Mouse (Mus musculus): ENCODE measurements around the gene Larp6. TPM values are rescaled to one million over a fixed set of nuclear protein-coding genes. Genes with fewer than 3 reads are reported as not detected.

Gene Larp6
- total RNA-seq, 2 experiments from 2014 or later: 2.3 to 3.0 TPM

DNA sequence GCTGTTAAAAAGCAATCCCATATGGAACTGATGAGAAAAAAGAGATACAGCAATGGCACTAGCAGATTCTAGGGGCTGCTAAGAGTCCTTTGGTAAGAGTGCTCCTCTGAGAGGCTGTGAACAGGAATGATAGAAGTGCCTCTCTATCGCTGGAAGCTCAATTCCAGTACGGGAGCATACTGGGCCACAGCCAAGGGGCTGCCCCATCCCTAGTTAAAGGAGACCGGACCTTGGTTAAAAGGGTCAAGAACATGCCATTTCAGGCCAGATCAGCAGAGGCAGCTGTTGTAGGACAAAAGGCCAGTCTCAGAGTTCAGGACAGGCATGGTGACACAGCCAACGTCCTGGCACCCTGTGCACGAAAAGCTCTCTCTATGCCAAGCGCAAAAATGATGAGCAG is 1.4 kb downstream of the Larp6 start:
- peak in 1 of 2 experiments; percentile 13 for DNase-seq

DNA sequence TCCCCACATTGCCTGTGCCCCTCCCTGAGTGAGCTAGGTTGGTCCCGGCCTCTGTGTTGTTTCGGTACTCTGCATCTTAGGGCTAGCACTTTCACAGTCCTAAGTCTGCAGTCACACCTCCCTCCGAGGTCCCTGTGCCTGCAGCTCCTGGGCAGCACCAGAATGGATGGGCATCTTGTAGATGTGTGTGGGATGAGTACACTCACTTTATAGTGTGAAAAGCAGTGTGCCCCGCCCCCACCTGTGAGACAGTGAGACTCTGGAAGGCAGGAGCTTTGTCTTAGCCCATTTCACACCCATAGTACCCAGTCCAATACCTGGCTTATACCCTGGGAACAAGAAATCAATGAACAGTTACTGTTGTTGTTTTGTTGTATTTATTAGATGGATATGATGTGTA is 2.5 kb downstream of the Larp6 start:
- DNase-seq: no peak

DNA sequence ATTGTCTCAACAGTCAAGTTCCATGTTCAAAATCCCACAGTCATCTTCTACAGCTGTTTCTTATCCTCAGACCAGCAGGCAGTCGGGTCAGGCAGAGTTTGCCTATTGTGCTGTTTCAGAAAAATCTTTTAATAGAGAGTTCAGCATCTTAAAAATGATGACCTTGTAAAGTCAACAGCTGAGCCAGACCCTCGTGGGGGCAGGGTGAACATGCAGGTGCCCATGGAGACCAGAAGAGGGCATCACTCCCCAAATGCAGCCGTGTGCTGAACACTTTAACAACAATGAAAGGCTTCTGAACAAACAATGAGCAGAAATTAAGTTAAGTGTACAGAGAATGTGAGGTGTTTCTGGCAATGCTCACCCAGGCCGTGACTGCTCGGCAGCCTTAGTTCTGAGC is 3.0 kb downstream of the Larp6 start:
- no peak for DNase-seq

DNA sequence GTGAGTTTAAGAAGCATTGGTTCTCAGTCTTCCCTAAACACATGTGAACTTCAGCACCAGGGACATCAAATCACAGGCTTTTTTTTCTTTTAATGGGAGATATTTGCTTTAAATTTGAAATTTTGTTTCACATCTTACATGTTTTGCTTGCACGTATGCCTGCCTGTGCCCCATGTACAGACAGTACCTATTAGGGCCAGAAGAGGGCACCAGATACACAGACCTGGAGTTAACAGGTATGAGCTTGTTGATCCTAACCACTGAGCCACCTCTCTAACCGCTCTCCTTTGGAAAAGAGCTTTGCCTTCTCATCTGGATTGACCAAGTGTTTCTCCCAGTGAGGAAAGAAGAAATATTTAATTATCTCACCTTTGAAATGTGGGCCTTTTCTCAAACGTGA is 5.5 kb downstream of the Larp6 start:
- DNase-seq: peak; percentile 48 to 60

DNA sequence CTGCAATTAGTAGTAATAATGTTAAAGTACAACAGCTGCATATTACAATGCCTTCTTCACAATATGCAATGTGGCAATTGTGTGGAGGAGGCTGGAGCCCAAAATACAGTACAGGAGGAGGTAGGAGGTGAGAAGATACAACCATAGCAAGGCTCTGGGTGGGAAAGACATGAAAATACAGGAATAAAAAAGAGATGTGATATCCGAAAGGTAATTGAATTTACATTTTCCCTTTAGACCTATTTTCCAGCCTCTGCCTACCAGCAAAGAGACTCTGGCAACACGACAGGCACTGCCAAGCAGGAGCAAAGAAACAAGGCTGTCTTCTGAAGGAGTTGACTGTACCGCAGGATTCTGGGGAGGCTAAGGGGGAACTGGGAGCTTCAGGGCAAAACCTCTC is 6.9 kb downstream of the Larp6 start:
- DNase-seq: no peak

DNA sequence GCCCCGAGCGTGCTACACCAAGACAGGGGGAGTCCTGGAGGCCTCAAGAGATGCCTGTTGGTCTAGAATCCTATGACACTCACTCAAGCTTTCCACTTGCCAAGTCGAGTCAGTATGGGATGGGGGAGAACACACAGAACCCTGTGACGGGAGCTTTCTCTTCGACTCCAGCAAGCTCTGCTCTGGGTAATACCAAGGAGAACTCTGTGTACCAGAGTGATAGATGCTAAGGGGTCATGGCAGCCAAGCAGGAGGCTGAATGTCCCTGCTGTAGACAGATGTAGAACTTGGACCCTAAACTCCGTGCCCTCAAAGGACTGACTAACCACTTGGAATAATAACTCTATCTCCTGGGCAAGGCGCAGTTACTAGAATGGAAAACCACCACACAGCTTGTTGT is 12.2 kb downstream of the Larp6 start:
- no peak for DNase-seq

DNA sequence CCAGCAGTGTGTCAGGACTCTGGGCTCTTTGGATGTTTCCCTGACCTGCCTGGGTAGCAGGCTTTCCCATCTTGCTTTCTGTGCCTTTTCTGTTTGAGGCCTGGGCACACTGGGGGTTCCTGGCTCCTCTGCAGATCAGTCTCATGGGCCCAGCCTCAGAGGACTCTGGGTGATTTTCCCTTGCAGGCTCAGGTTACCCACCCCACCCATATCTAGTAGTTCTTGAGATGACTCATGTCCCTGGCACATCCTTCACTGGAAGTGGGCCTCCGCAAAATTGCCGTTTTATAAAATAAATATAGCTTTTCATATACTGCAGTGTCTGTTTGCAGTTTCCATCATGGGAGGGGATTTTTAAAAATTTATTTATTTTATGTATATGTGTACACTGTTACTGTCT is 21.5 kb downstream of the Larp6 start:
- DNase-seq: no peak

DNA sequence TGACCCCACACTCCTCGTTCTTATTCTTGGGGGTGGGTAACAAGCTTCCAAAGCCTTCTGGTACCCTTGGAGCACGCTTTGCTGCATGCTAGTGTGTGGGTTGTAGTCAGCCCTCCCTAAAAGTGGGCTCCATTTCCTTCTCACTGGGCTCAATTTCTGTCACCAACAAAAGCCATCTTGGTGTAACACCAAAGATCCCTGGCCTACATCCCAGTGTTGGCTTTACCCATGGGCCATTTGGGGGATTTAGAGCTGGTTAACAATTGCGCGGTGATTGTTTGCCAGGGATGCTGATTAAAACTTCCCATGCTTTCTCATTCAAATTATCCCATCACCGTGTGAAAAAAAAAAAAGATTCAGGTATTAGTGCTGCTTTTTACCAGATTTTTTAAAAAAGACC is 26.3 kb downstream of the Larp6 start:
- no peak for DNase-seq

DNA sequence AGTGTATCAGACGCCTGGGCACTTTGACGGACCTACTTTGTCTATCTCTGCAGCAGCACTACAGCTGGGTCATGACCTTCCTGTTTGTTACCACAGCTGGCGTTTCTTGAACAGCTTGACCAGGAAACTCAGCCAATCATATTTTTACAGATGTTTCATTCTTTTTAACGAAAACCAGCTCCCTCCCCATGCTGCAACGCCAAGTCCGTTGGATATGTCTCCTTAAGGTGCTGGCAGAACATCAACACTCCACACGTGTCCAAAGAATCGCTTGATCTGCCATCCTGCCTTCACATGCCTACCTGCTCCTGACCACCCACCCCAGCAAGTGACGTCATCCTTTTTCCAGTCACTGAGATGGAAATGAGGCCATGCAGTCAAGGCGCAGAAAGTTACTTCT is 28.6 kb downstream of the Larp6 start:
- DNase-seq: no peak

DNA sequence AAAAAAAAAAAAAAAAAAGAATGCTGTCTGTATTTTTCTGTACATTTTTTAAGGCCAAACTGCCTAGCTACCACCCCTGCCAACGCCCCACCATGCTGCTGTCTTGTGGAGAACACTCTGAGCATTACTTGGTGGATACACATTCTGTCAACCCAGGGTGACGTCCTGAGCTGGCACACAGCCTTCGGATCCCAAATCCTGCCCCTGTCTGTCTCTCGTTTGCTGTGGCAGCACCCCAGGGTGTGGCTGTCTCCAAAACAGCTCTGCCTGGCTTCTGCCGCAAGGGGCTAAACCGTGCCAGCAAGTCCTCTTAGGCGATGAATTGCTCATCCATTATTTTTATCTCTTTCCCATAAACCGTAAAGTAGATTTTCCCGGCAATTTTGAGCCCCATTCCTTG is 29.7 kb downstream of the Larp6 start:
- peak in 1 of 2 experiments; percentile 20 for DNase-seq

DNA sequence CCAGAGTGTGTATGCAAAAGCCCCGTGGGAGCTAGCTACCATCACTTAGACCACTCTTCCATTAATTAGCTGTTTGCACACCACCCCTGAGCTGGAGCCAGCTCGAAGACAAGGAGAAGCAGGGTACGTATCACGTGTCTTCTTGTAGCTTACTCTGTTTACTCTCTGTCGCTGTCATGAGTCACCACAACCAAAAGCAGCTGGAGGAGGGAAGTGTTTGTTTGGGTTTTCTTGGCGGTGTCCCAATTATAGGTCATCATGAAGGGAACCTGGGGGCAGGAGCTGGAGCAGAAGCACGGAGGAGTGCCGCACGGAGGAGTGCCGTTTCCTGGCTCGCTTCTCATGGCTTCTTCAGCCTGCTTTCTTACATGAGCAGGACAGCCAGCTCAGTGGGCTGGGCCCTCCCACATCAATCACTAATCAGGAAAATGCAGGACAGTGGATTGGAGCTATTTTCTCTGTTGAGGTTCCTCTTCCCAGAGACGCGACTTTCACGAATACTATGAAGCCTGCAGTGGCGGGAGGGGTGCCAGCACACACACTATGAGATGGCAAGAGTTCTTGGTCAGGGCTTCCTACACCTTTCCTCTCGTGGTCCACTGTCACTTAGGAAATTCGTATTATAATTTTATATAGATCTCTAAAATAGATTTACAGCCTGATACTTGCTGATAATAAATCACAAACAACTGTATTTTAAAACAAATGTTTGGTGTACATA is 30.6 kb downstream of the Larp6 start:
- peak; percentile 35 to 56 for DNase-seq

DNA sequence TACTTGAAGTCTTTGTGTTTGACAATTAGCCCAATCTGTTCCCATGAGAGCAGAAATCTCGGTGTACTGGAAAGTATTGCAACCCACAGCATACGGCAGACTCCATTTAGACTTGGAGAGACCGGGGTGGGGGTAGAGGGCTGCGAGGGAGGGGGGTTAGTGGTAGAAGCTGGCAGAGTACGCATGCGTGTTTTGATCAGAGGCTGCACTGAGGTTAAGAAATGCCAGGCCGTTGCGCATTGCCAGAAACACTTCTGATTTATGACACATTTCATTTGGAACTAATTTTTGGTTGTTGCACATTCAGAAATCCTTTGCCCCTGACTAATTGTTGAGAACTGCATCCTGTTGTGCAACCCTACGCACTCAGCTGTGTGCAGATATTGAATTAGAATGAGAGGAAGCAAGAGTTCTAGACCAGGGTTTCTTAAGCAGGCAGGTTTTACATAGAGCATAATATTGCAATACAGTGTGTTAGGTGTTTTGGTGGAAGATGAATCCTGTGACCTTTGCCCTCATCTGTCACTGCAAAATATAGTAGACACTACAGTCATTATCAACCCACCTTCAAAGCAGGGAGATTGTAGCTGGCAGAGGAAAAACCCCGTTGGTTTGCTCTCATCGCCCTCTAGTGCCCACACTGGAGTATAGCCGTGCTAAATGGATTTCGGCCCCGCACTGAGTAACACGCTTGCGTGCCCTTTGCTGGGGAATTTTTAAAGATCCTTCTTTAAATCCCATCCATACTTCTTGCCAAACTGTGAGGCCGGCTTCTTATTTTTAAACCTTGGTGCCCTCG is 31.6 kb downstream of the Larp6 start:
- DNase-seq: peak; percentile 46 to 65

DNA sequence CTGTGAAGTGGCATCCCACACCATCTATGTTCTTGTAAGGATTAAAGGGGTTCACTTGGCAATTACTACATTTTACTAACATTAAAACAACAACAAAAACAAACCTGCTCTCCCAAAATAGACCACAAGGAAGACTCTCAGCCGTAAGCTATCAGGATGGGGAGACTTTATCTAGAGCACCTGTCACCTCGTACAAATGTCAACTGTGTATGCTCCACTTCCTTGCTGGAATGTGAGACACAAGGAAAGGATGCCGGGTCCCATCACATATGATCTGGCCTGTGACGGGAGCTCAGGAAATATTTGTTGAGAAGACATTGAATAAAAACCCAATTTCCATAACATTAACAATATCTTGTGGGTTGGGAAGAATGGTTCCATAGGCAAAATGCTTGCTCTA is 32.2 kb downstream of the Larp6 start:
- no peak for DNase-seq

DNA sequence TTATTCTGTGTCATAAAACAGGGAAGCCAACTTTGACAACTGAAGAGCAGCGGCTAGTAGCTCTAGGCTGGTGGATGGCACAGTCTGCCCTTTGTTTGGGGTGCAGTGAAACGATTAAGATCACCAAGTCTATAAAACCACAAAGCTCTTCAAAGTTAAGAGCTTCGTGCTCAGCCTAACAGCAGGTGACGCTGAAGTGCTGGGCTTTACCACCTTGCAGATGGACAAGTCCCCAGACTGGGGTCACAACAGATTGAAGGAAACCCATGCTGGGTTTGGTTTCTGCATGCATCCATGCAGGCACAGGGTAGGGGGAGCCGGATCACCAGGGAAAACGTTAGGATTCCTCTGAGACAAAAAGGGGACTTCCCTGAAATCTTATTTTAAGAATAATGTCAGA is 33.8 kb downstream of the Larp6 start:
- no peak for DNase-seq

DNA sequence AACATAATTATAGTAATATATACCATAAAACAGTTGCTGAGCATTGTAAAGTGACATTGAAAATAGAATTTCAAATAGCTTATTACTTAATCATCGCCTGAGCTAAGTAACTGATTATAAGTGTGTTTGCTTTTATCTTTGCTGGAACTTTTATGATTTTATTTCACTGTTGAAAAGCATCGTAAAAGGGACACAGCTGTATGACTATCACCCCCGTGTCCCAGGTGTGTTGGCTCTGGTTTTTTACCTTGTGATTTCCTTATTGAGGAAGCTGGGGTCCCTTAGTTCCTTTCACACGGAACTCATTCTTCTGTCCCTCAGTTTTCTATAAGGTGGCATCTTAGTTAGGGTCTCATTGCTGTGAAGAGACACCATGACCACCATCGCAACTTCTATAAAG is 34.9 kb downstream of the Larp6 start:
- no peak for DNase-seq

DNA sequence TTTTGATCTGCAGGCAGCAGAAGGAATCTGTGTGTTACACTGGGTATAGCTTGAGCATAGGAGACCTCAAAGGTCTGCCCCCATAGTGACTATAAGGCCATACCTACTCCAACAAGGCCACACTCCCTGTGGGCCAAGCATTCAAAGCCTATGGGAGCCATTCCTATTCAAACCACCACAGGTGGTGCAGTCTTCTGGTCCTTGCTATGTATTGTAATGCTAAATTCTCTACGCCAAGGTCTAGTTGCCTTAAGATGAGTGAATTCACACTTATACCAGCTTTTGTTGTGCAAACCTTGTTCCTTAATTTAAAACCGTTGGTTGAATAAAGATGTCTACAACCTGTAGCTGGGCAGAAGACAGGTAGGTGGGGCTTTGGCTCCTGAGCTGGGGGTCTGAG is 35.4 kb downstream of the Larp6 start:
- DNase-seq: no peak

DNA sequence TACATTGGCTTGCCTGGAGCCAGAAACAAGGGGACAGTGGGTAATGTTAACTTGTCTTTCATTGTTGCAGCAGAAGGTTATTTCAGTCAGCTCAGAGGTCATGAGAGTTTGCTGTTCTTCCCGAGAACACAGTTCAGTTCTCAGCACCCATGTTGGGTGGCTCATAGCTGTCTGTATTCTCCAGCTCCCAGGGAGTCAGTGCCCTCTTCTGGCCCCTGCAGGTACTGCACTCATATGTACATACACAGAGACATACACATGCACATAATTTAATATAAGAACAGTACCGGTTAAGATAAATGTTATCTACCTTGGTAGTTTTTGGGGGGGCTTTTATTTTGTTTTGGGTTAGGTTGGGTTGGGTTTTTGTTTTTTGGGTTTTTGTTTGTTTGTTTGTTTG is 36.3 kb downstream of the Larp6 start:
- no peak for DNase-seq

DNA sequence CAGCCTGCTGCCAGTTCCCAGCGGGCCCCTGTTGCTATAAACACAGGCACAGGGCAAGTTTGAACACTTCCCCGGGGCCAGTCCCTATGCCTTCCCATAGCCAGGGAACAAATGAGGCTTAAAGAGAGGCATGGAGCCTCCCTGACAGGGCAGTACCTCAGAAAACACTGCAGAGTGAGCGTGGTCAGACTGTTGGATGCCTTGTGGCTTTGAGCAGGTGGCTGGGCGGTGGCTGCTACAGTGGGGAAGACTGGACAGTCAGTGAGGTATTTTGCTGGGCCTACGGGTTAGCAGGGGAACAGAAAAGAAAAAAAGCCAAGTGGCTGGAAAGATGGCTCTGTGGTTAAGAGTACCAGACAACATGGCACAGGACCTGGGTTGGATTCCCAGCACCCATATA is 38.3 kb downstream of the Larp6 start:
- no peak for DNase-seq

DNA sequence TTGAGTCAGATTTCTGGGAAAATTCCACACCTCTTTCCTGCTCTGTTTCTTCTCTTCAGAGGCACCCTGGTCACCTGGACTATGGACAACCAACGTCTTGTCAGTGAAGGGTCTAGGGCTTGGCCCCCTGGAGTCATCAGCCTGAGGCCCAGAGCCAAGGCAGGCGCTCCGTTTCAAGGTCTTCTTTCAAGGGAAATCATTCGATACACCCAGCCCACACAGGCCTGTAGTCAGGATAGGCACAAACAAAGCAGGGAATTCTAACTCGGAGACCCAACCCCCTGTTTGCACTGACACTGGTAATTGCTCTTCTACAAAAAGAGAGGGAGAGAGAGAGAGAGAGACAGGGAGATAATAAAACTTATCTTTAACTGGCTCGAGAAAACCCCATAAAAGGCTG is 39.2 kb downstream of the Larp6 start:
- peak in 1 of 2 experiments; percentile 20 for DNase-seq

DNA sequence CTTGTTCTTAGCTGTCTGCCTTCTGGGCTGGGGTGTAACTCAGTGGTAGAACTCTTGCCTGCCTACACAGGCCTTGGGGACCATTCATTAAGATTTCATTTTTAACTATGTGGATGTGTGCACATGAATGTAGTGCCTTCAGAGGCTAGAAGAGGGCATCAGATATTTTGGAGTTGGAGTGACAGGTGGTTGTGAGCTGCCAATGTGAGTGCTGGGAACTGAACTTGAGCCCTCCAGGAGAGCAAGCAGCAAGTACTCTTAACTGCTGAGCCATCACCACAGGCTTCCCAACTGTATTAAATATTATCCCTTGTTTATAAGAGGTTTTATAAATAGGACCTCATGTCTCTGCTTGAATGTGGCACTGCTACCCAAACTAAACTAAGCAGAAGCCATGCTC is 39.8 kb downstream of the Larp6 start:
- DNase-seq: no peak

DNA sequence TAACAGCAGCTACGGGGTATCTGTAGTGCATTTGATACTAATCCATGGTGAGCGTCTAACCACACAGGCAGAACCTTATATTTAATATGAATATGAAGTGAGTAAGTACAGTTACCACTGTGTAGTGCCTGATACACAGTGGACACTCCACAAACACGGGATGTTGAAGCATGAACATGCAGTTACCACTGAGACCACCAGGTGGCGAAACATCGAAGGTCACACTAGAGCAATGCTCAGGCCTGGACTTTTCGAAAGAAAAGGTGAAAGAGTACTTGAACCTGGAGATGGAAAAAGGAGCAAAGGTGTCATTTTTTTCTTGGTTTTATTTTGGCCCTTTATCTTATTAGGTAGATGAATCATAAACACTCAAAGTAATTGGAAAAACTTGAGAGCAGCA is 43.5 kb downstream of the Larp6 start:
- peak; percentile 75 to 77 for DNase-seq

DNA sequence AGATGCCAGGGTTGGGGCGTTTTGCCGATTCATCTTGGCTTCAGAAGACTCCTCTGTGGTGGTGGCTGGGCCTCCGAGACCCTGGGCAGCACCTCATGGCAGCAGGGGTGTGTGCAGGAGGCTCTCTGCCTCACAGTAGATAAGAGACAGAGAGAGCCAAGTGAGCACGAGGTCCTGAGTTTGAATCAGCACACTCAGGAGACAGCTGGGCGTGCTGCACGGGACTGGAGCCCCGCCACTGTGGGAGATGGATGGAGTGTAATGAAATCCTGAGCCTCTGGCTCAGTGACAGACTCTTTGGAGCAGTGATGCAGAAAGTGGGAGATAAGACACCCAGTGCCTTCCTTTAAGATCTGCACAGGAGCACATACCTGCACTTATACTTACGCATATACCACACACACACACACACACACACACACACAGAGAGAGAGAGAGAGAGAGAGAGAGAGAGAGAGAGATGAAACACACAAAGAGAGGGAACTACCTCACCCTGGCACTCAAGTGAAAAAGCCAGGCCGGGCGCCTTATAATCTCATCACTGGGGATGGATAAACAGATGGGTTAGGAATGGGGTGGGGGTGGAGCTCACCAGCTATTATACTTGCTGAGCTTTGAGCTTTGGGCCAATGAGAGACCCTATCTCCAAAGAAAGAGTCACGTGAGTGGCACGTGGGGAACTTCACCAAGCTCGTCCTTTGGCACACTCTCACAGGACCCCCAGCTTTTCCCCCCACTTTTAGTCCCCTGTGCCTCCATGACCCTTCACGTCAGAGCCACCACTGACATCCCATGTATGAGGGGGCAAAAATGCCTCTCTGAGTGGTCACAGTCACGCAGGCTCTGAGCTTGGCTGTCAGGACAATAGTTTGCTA is 44.3 kb downstream of the Larp6 start:
- no peak for DNase-seq

DNA sequence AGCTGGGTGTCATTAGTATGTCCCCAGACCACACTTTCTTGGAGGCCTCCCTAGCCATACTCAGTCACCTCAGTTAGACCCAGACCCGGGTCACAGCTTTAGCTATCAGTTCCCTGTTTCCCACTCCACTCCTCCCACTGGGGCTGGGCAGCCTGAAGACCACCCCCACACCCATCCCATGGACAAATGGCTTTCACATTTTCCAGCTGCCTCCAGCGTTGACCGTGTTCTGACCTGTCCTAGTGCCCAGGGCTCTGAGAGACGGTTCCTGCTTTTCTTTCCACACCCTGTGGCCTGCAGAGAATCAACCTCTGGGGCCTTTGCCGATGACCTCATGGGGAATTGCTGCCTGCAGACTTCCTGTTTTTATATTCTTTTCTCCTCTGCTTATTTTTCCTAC is 45.0 kb downstream of the Larp6 start:
- no peak for DNase-seq

All from adrenal gland, postnatal 36 days (tissue).